Mouse (Mus musculus) right cerebral cortex, postnatal 36 days (tissue): ENCODE results near the gene Pank4.
A peak's percentile ranks its signal among the peaks of the same experiment; 100 is the strongest.

Experiments
- DNase-seq, 2 experiments: peaks; one replicate each; pipeline ENCODE4 v3.0.0; 2022; ENCODE audit warnings: low spot score in 2 of 2, mixed read lengths in 1 of 2

Gene Pank4

GRCm38 (mm10) chr4:154965856-154966255 lies 1.9 kb downstream of the Pank4 start:
- no peak for DNase-seq

GRCm38 (mm10) chr4:154967173-154967572 lies 3.2 kb downstream of the Pank4 start:
- DNase-seq: peak in 1 of 2 experiments; percentile 54

GRCm38 (mm10) chr4:154972546-154972945 lies 8.6 kb downstream of the Pank4 start:
- no peak for DNase-seq

GRCm38 (mm10) chr4:154974163-154974611 lies 10.3 kb downstream of the Pank4 start:
- DNase-seq: no peak

GRCm38 (mm10) chr4:154980110-154980509 lies 16.2 kb downstream of the Pank4 start:
- DNase-seq: no peak

- no peak for DNase-seq
Measured at GRCm38 (mm10) chr4:154981076-154981475, 17.2 kb downstream of the Pank4 start.

GRCm38 (mm10) chr4:154981530-154981929 lies 17.6 kb downstream of the Pank4 start:
- peak; percentile 69 to 76 for DNase-seq

- no peak for DNase-seq
Measured at GRCm38 (mm10) chr4:154982247-154983120, 18.6 kb downstream of the Pank4 start.

GRCm38 (mm10) chr4:154983767-154984166 lies 19.8 kb downstream of the Pank4 start:
- no peak for DNase-seq

GRCm38 (mm10) chr4:154985151-154985777 lies 21.3 kb downstream of the Pank4 start:
- no peak for DNase-seq

GRCm38 (mm10) chr4:154986096-154986495 lies 22.2 kb downstream of the Pank4 start:
- DNase-seq: peak; percentile 54 to 63

GRCm38 (mm10) chr4:154986750-154987149 lies 22.8 kb downstream of the Pank4 start:
- no peak for DNase-seq

GRCm38 (mm10) chr4:154994876-154995275 lies 31.0 kb downstream of the Pank4 start:
- no peak for DNase-seq

- DNase-seq: no peak
Measured at GRCm38 (mm10) chr4:154996572-154997154, 32.7 kb downstream of the Pank4 start.

- no peak for DNase-seq
Measured at GRCm38 (mm10) chr4:154999379-154999778, 35.5 kb downstream of the Pank4 start.

GRCm38 (mm10) chr4:155005278-155005677 lies 41.4 kb downstream of the Pank4 start:
- no peak for DNase-seq

- DNase-seq: no peak
Measured at GRCm38 (mm10) chr4:155006296-155006695, 42.4 kb downstream of the Pank4 start.

GRCm38 (mm10) chr4:155007641-155008040 lies 43.7 kb downstream of the Pank4 start:
- DNase-seq: no peak

- no peak for DNase-seq
Measured at GRCm38 (mm10) chr4:155008075-155008474, 44.2 kb downstream of the Pank4 start.

- DNase-seq: no peak
Measured at GRCm38 (mm10) chr4:155009216-155009615, 45.3 kb downstream of the Pank4 start.

GRCm38 (mm10) chr4:155010870-155011269 lies 46.9 kb downstream of the Pank4 start:
- DNase-seq: no peak

- no peak for DNase-seq
Measured at GRCm38 (mm10) chr4:155011312-155012025, 47.5 kb downstream of the Pank4 start.
